In genomic region chr4:104705664-104706645, GRCm38 (mm10) we compare ENCODE assay signal across 15 mouse cellular contexts.
DNase-seq lines count a peak whose midpoint lies in the region; ATAC-seq and TF ChIP-seq lines count a peak whose summit lies in the region.
"Had no signal": no experiment of that assay in that cellular context is flagged by ENCODE, and none has a peak within 500 bp of the region (broad histone marks: within the 10 kb centered on the region; RNA-seq: fewer than 3 reads in every experiment).

No protein-coding gene starts in this region.

- WGBS in heart, embryonic 15.5 days: 43% methylated on average over 10 of the region's 10 CpGs
- 62% methylated on average over 10 of the region's 10 CpGs for whole genome bisulfite sequencing in heart, embryonic 10.5 days
- WGBS in midbrain, embryonic 10.5 days: 67% methylated on average over 10 of the region's 10 CpGs
- 41% methylated on average over 10 of the region's 10 CpGs for WGBS in midbrain, embryonic 15.5 days
- WGBS in midbrain, postnatal 0 days: 34% methylated on average over 10 of the region's 10 CpGs

- DNase-seq in heart, embryonic 10.5 days (ENCODE audit: low spot score): no peak
- DNase-seq in midbrain, embryonic 10.5 days (ENCODE audit: low spot score): peak; percentile 20
- peak; percentile 57 to 73 for DNase-seq in cerebellum, postnatal 14 days
- no peak for DNase-seq in midbrain, postnatal 0 days (ENCODE audit: low spot score)
- no peak for DNase-seq in adrenal gland, postnatal 25 days
- DNase-seq: adrenal gland, adult 8-10 months; embryo, embryonic 11 days; kidney, postnatal 14 days; spleen, adult 18-20 months had no signal

- no peak overlapping the region for H3K4me3 ChIP-seq in heart, embryonic 15.5 days
- no peak overlapping the region for H3K4me3 ChIP-seq in heart, embryonic 10.5 days
- H3K4me3 ChIP-seq in midbrain, embryonic 10.5 days: no peak overlapping the region
- no peak overlapping the region for H3K4me3 ChIP-seq in midbrain, embryonic 15.5 days
- no peak overlapping the region for H3K4me3 ChIP-seq in midbrain, postnatal 0 days (ENCODE audit: low read depth, low read length)

- no peaks in the 10 kb centered on the region for H3K9me3 ChIP-seq in heart, embryonic 15.5 days (replicated peaks)
- no peaks in the 10 kb centered on the region for H3K9me3 ChIP-seq in heart, embryonic 10.5 days
- H3K9me3 ChIP-seq in midbrain, embryonic 10.5 days (replicated peaks): no peaks in the 10 kb centered on the region
- no peaks in the 10 kb centered on the region for H3K9me3 ChIP-seq in midbrain, embryonic 15.5 days
- H3K9me3 ChIP-seq in midbrain, postnatal 0 days (ENCODE audit: low read length): no peaks in the 10 kb centered on the region

- H3K9ac ChIP-seq in heart, embryonic 15.5 days: no peak overlapping the region
- no peak overlapping the region for H3K9ac ChIP-seq in midbrain, embryonic 15.5 days
- H3K9ac ChIP-seq in midbrain, postnatal 0 days (replicated peaks; ENCODE audit: low read length, poor library complexity, severe bottlenecking): no peak overlapping the region
- H3K9ac ChIP-seq: liver, embryonic 14.5 days had no signal

- H3K36me3 ChIP-seq in heart, embryonic 15.5 days: no peaks in the 10 kb centered on the region
- no peaks in the 10 kb centered on the region for H3K36me3 ChIP-seq in heart, embryonic 10.5 days
- no peaks in the 10 kb centered on the region for H3K36me3 ChIP-seq in midbrain, embryonic 10.5 days
- H3K36me3 ChIP-seq in midbrain, embryonic 15.5 days (replicated peaks): no peaks in the 10 kb centered on the region
- H3K36me3 ChIP-seq in midbrain, postnatal 0 days (ENCODE audit: insufficient read depth, low read length): no peaks in the 10 kb centered on the region

- H3K27me3 ChIP-seq in heart, embryonic 15.5 days: peaks cover 7% of the 10 kb centered on the region; the same call in 1 of the 2 replicates
- peaks cover 5% of the 10 kb centered on the region; the same call in 1 of the 2 replicates for H3K27me3 ChIP-seq in heart, embryonic 10.5 days (ENCODE audit: insufficient read depth, poor library complexity, severe bottlenecking)
- H3K27me3 ChIP-seq in midbrain, embryonic 10.5 days (ENCODE audit: low read depth, poor library complexity, severe bottlenecking): peaks cover 8% of the 10 kb centered on the region; the same call in 1 of the 2 replicates
- H3K27me3 ChIP-seq in midbrain, embryonic 15.5 days (replicated peaks): no peaks in the 10 kb centered on the region
- H3K27me3 ChIP-seq in midbrain, postnatal 0 days (ENCODE audit: insufficient read depth, low read length): no peaks in the 10 kb centered on the region
- H3K27me3 ChIP-seq: Patski had no signal

- ATAC-seq in heart, embryonic 15.5 days (replicated peaks; ENCODE audit: insufficient number of reproducible peaks, insufficient read depth, low FRiP score, low read depth): no peak
- ATAC-seq in midbrain, embryonic 15.5 days (replicated peaks): no peak
- no peak for ATAC-seq in midbrain, postnatal 0 days (ENCODE audit: low FRiP score)
- ATAC-seq in erythroid progenitor cell, adult 5-6 weeks (replicated peaks; ENCODE audit: low FRiP score, poor library complexity, severe bottlenecking): no peak
- ATAC-seq: CD4-positive, CD25-positive, alpha-beta regulatory T cell, adult 4 months; Patski had no signal

- 0 out of 2 replicates have a peak, but pooled peaks cover 2% of the 10 kb centered on the region for H3K4me1 ChIP-seq in heart, embryonic 15.5 days (replicated peaks)
- H3K4me1 ChIP-seq in heart, embryonic 10.5 days: 0 out of 2 replicates have a peak, but pooled peaks cover 7% of the 10 kb centered on the region
- peaks cover 22% of the 10 kb centered on the region for H3K4me1 ChIP-seq in midbrain, embryonic 10.5 days
- peaks cover 8% of the 10 kb centered on the region; the same call in 1 of the 2 replicates for H3K4me1 ChIP-seq in midbrain, embryonic 15.5 days
- 0 out of 2 replicates have a peak, but pooled peaks cover 4% of the 10 kb centered on the region for H3K4me1 ChIP-seq in midbrain, postnatal 0 days (ENCODE audit: insufficient read depth, low read length)

- TF ChIP-seq CTCF in midbrain, postnatal 0 days (IDR thresholded peaks at IDR 0.05): peak; percentile 43

- H3K27ac ChIP-seq in heart, embryonic 15.5 days: no peak overlapping the region
- no peak overlapping the region for H3K27ac ChIP-seq in heart, embryonic 10.5 days
- H3K27ac ChIP-seq in midbrain, embryonic 10.5 days (replicated peaks): peak overlapping the region; percentile 38; the same call in 1 of the 2 replicates
- H3K27ac ChIP-seq in midbrain, embryonic 15.5 days: no peak overlapping the region
- 0 out of 2 replicates have a peak overlapping the region, but pooled peaks have one; percentile 18 for H3K27ac ChIP-seq in midbrain, postnatal 0 days (ENCODE audit: low read depth, low read length)
- H3K27ac ChIP-seq: liver, embryonic 14.5 days had no signal

- peak overlapping the region; percentile 8; the same call in 1 of the 2 replicates for H3K4me2 ChIP-seq in heart, embryonic 15.5 days
- H3K4me2 ChIP-seq in midbrain, embryonic 15.5 days: no peak overlapping the region
- no peak overlapping the region for H3K4me2 ChIP-seq in midbrain, postnatal 0 days (ENCODE audit: low read depth, low read length, poor library complexity, severe bottlenecking)

Comparison
In these comparisons a context has a peak if more than half of its experiments do, and no peak if none do; other contexts are left out.
1. H3K27ac ChIP-seq: peak in midbrain, embryonic 10.5 days (single experiment) and midbrain, postnatal 0 days (single experiment); none in heart, embryonic 15.5 days (single experiment), heart, embryonic 10.5 days (single experiment) and midbrain, embryonic 15.5 days (single experiment).
2. DNase-seq: peak in midbrain, embryonic 10.5 days (single experiment) and cerebellum, postnatal 14 days (2 of 2); none in heart, embryonic 10.5 days (single experiment), midbrain, postnatal 0 days (single experiment) and adrenal gland, postnatal 25 days (single experiment).